Mouse (Mus musculus): ENCODE results near the gene Zfp853.
A peak's percentile ranks its signal among the peaks of the same experiment; 100 is the strongest.

Zfp853 gene

GRCm38 (mm10) chr5:143292879-143293278 is 544 bp downstream of the Zfp853 start:
- no peak for DNase-seq (ENCODE audit: low read depth)

GRCm38 (mm10) chr5:143289299-143289698 is 4.1 kb downstream of the Zfp853 start:
- DNase-seq (ENCODE audit: low read depth) = no peak

- no peak for DNase-seq (ENCODE audit: low read depth)
Measured at GRCm38 (mm10) chr5:143288378-143288911, 5.0 kb downstream of the Zfp853 start.

GRCm38 (mm10) chr5:143287774-143288328 is 5.6 kb downstream of the Zfp853 start:
- DNase-seq (ENCODE audit: low read depth) = no peak

GRCm38 (mm10) chr5:143284762-143285161 is 8.7 kb downstream of the Zfp853 start:
- DNase-seq (ENCODE audit: low read depth) = peak; percentile 64

GRCm38 (mm10) chr5:143279247-143279646 is 14.2 kb downstream of the Zfp853 start:
- DNase-seq (ENCODE audit: low read depth) = no peak

GRCm38 (mm10) chr5:143275761-143276160 is 17.7 kb downstream of the Zfp853 start:
- DNase-seq (ENCODE audit: low read depth) = no peak

- peak; percentile 33 for DNase-seq (ENCODE audit: low read depth)
Measured at GRCm38 (mm10) chr5:143272540-143273330, 20.7 kb downstream of the Zfp853 start.

GRCm38 (mm10) chr5:143272108-143272507 is 21.3 kb downstream of the Zfp853 start:
- peak; percentile 38 for DNase-seq (ENCODE audit: low read depth)

GRCm38 (mm10) chr5:143271642-143272041 is 21.8 kb downstream of the Zfp853 start:
- no peak for DNase-seq (ENCODE audit: low read depth)

GRCm38 (mm10) chr5:143270151-143270519 is 23.3 kb downstream of the Zfp853 start:
- no peak for DNase-seq (ENCODE audit: low read depth)

GRCm38 (mm10) chr5:143269363-143270150 is 23.9 kb downstream of the Zfp853 start, which contains the start of gene Zfp316:
TSS of gene Zfp316 (minus strand) at chr5:143270022.
- DNase-seq (ENCODE audit: low read depth) = peak; percentile 52

- DNase-seq (ENCODE audit: low read depth) = no peak
Measured at GRCm38 (mm10) chr5:143268985-143269362, 24.4 kb downstream of the Zfp853 start.

GRCm38 (mm10) chr5:143266794-143267193 is 26.6 kb downstream of the Zfp853 start:
- no peak for DNase-seq (ENCODE audit: low read depth)

GRCm38 (mm10) chr5:143265409-143265808 is 28.0 kb downstream of the Zfp853 start:
- DNase-seq (ENCODE audit: low read depth) = no peak

GRCm38 (mm10) chr5:143264689-143265088 is 28.7 kb downstream of the Zfp853 start:
- no peak for DNase-seq (ENCODE audit: low read depth)

- DNase-seq (ENCODE audit: low read depth) = no peak
Measured at GRCm38 (mm10) chr5:143261636-143262035, 31.8 kb downstream of the Zfp853 start.

- no peak for DNase-seq (ENCODE audit: low read depth)
Measured at GRCm38 (mm10) chr5:143255802-143256201, 37.6 kb downstream of the Zfp853 start.

GRCm38 (mm10) chr5:143255131-143255519 is 38.3 kb downstream of the Zfp853 start:
- no peak for DNase-seq (ENCODE audit: low read depth)

- DNase-seq (ENCODE audit: low read depth) = no peak
Measured at GRCm38 (mm10) chr5:143254487-143255130, 38.8 kb downstream of the Zfp853 start.

- DNase-seq (ENCODE audit: low read depth) = no peak
Measured at GRCm38 (mm10) chr5:143253881-143254486, 39.4 kb downstream of the Zfp853 start.

All from 416B (cell line).